Mouse (Mus musculus) spleen, adult 2 months (tissue): ENCODE measurements around the gene Cacng4.

Experiments used
- CTCF ChIP-seq: fragments of 200-500 bp; IDR thresholded peaks from 2 replicates; pipeline ENCODE4 v1.5.1; 2011; ENCODE audit warnings: mild to moderate bottlenecking, inconsistent platforms; ENCODE audit not compliant: insufficient read depth, insufficient read length, insufficient replicate concordance; ENCODE audit errors: extremely low read depth
- POLR2A ChIP-seq: fragments of 200-500 bp; IDR thresholded peaks from 2 replicates; pipeline ENCODE4 v1.6.1; 2011; ENCODE audit warnings: low read depth, low read length, inconsistent platforms

GRCm38 (mm10) chr11:107768361-107768760, 26.0 kb downstream of the Cacng4 start:
- TF ChIP-seq CTCF (no peak), POLR2A (no peak)
